Mouse (Mus musculus): Measurements from ENCODE around the gene Pibf1. TPM values are rescaled to one million over a fixed set of nuclear protein-coding genes. Genes with fewer than 3 reads are reported as not detected.

Gene Pibf1
- polyA plus RNA-seq, 1 experiment from 2014 or later, result 26.3 TPM

- Histone ChIP-seq H3K4me3 (replicated peaks) (no peak overlapping the region), H3K4me1 (replicated peaks) (no peaks in the 10 kb centered on the region), H3K36me3 (peaks cover 85% of the 10 kb centered on the region), H3K9me3 (no peaks in the 10 kb centered on the region), H3K4me2 (no peak overlapping the region), H3K27me3 (no peaks in the 10 kb centered on the region), H3K27ac (no peak overlapping the region), H3K9ac (replicated peaks) (no peak overlapping the region)
- 92% methylated on average over 6 of the region's 6 CpGs for WGBS
- ATAC-seq (ENCODE audit: insufficient number of reproducible peaks, insufficient read depth, low FRiP score, low TSS enrichment, low read depth), result no peak
Observed at GRCm38 (mm10) chr14:99108762-99109161, 9.5 kb downstream of the Pibf1 start.

GRCm38 (mm10) chr14:99117576-99117975, 18.4 kb downstream of the Pibf1 start:
- 80% methylated on average over 4 of the region's 4 CpGs for WGBS
- H3K36me3 ChIP-seq, result peaks cover 47% of the 10 kb centered on the region
- H3K27me3 ChIP-seq, result no peaks in the 10 kb centered on the region
- H3K4me2 ChIP-seq, result no peak overlapping the region
- ATAC-seq (ENCODE audit: insufficient number of reproducible peaks, insufficient read depth, low FRiP score, low TSS enrichment, low read depth), result no peak
- H3K4me3 ChIP-seq (replicated peaks), result no peak overlapping the region
- H3K27ac ChIP-seq, result no peak overlapping the region
- H3K9me3 ChIP-seq, result no peaks in the 10 kb centered on the region
- no peaks in the 10 kb centered on the region for H3K4me1 ChIP-seq (replicated peaks)
- H3K9ac ChIP-seq (replicated peaks), result no peak overlapping the region

DNA sequence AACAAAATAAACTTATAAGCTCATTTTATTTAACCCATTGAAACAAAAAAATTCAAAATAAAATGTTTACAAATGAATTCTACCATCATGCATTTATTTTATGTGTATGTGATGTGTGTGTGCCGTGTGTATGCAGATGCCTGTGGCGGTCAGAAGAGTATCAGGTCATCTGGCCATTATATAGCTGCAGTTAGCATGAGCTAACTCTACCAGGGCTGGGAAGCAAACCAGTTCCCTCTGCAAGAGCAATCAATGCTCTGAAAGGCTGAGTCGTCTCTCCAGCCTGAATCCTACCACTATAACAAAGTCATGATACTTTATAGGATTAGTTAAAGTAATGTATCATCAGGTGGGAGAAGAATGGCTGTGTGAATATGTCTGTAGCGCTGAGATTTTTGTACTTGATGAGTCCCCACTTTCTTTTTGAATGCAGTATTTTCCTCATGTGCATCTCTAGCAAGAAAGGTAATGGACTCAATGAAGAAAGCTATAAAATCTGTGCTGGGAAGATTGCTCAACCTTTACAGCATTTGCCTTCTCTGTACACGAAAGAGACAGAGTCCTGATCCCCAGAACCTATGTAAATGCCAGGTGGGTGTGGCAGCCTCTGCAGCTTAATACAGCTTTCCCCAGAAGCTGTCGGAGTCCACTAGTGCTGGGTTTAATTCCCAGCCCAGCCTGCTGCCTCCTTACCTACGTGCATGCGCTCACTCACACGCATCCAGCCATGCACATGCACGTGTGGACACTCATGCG, 22.5 kb downstream of the Pibf1 start:
- WGBS, result 89% methylated on average over 11 of the region's 11 CpGs
- Histone ChIP-seq H3K9ac (replicated peaks) (no peak overlapping the region), H3K4me1 (replicated peaks) (no peaks in the 10 kb centered on the region), H3K36me3 (peaks cover 19% of the 10 kb centered on the region), H3K27me3 (no peaks in the 10 kb centered on the region), H3K4me2 (no peak overlapping the region), H3K27ac (no peak overlapping the region), H3K4me3 (replicated peaks) (no peak overlapping the region), H3K9me3 (no peaks in the 10 kb centered on the region)
- ATAC-seq (ENCODE audit: insufficient number of reproducible peaks, insufficient read depth, low FRiP score, low TSS enrichment, low read depth), result no peak

DNA sequence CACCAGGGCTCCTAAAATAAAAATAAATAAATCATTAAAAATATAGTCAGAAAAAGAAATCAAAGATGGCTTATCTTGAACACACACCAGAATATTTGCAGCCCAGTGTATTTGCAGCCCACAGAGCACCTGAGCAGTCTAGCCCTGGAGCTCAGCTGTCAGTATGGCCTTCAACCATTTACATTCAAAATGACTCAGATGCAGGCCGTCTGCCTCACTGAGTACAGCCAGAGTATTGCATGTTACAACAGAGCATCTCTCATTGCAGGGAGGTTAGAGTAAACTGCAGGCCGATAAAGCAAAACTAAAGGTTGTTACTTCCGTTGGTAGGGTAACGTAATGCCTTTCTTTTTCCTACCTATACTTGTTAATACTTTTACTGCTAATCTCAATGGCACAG, 24.9 kb downstream of the Pibf1 start:
- peaks cover 14% of the 10 kb centered on the region; the same call in 1 of the 2 replicates for H3K36me3 ChIP-seq

GRCm38 (mm10) chr14:99126713-99127112, 27.5 kb downstream of the Pibf1 start:
- Histone ChIP-seq H3K4me3 (replicated peaks) (no peak overlapping the region), H3K4me2 (no peak overlapping the region), H3K27ac (no peak overlapping the region), H3K9ac (replicated peaks) (no peak overlapping the region), H3K9me3 (no peaks in the 10 kb centered on the region), H3K36me3 (peaks cover 16% of the 10 kb centered on the region), H3K27me3 (no peaks in the 10 kb centered on the region), H3K4me1 (replicated peaks) (no peaks in the 10 kb centered on the region)
- WGBS, result 94% methylated on average over 4 of the region's 4 CpGs
- ATAC-seq (ENCODE audit: insufficient number of reproducible peaks, insufficient read depth, low FRiP score, low TSS enrichment, low read depth), result no peak

More for the DNA sequence above, 24.9 kb downstream of the Pibf1 start:
- WGBS, result 89% methylated on average over 4 of the region's 4 CpGs
- no peak overlapping the region for H3K4me3 ChIP-seq (replicated peaks)
- no peak for ATAC-seq (ENCODE audit: insufficient number of reproducible peaks, insufficient read depth, low FRiP score, low TSS enrichment, low read depth)
- H3K4me1 ChIP-seq (replicated peaks), result no peaks in the 10 kb centered on the region
- no peak overlapping the region for H3K9ac ChIP-seq (replicated peaks)
- H3K9me3 ChIP-seq, result no peaks in the 10 kb centered on the region
- H3K4me2 ChIP-seq, result no peak overlapping the region
- no peak overlapping the region for H3K27ac ChIP-seq
- H3K27me3 ChIP-seq, result no peaks in the 10 kb centered on the region

GRCm38 (mm10) chr14:99127509-99127908, 28.3 kb downstream of the Pibf1 start:
- WGBS, result 77% methylated on average over 1 of the region's 1 CpGs
- Histone ChIP-seq H3K27ac (no peak overlapping the region), H3K4me2 (no peak overlapping the region), H3K27me3 (no peaks in the 10 kb centered on the region), H3K9me3 (no peaks in the 10 kb centered on the region), H3K4me1 (replicated peaks) (no peaks in the 10 kb centered on the region), H3K4me3 (replicated peaks) (no peak overlapping the region), H3K9ac (replicated peaks) (no peak overlapping the region), H3K36me3 (peaks cover 10% of the 10 kb centered on the region)
- ATAC-seq (ENCODE audit: insufficient number of reproducible peaks, insufficient read depth, low FRiP score, low TSS enrichment, low read depth), result no peak

DNA sequence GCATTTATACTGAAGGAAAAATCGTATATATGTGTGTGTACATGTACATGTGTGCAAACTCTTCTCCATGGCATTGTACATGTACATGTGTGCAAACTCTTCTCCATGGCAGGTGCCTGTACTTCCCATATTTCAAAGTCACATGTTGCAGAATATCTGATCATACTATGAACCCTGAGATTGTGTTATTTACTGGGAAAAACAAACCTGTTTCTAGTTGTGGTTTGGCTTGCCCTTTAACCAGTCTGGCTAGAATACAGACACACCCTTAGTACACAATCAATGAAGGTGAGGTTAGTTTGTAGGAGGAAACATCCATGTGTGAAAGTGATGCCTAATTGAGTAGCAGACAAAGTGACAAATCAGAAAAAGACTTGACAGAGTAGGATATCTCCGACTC, 29.8 kb downstream of the Pibf1 start:
- Histone ChIP-seq H3K4me1 (replicated peaks) (no peaks in the 10 kb centered on the region), H3K9ac (replicated peaks) (no peak overlapping the region), H3K27ac (no peak overlapping the region), H3K9me3 (no peaks in the 10 kb centered on the region), H3K4me2 (no peak overlapping the region), H3K27me3 (no peaks in the 10 kb centered on the region), H3K4me3 (replicated peaks) (no peak overlapping the region), H3K36me3 (peaks cover 10% of the 10 kb centered on the region)
- ATAC-seq (ENCODE audit: insufficient number of reproducible peaks, insufficient read depth, low FRiP score, low TSS enrichment, low read depth), result no peak
- 88% methylated on average over 2 of the region's 2 CpGs for WGBS

DNA sequence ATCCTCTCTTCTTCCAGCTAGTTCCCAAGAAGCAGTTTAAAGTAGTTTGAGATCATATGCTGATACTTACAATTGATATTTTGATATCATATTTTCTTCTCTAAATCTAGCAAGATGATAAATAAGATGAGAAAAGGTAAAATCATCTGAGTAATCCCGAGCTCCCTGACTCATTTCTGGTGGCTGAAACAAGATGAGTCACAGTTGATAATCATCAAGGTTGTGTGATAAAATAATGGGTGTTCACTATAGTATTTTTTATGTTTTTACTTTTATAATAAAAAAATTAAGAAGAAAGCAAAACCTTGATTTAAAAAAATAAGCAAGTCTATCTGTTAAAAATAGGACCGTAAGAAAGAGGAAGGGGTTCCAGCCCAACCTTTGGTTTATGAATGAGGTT, 34.8 kb downstream of the Pibf1 start:
- no peaks in the 10 kb centered on the region for H3K4me1 ChIP-seq (replicated peaks)
- H3K27me3 ChIP-seq, result no peaks in the 10 kb centered on the region
- H3K9me3 ChIP-seq, result no peaks in the 10 kb centered on the region
- H3K36me3 ChIP-seq, result peaks cover 29% of the 10 kb centered on the region
- WGBS, result 96% methylated on average over 2 of the region's 2 CpGs
- H3K4me3 ChIP-seq (replicated peaks), result no peak overlapping the region
- H3K4me2 ChIP-seq, result no peak overlapping the region
- no peak overlapping the region for H3K27ac ChIP-seq
- no peak for ATAC-seq (ENCODE audit: insufficient number of reproducible peaks, insufficient read depth, low FRiP score, low TSS enrichment, low read depth)
- no peak overlapping the region for H3K9ac ChIP-seq (replicated peaks)

DNA sequence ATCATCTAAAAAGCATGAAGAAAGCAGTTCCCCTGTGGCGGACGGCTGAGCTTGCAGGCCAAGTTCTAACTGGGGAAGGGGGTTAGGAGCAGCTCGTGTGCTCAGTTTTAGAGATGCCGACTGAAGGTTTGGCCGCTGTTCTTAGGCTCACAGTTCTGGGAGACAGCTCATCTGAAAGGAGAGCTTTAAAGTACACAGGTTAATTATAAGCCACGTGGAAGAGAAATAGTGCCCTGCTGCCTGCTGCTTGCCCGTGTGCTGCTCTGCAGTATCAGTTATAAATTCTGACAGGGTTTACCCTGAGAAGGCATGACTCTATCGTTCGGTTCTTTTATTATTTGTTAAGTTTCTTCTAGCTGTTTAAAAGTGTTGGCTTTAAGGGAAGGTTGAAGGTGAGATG, 36.5 kb downstream of the Pibf1 start:
- WGBS, result 88% methylated on average over 9 of the region's 9 CpGs
- Histone ChIP-seq H3K27ac (no peak overlapping the region), H3K9me3 (no peaks in the 10 kb centered on the region), H3K36me3 (peaks cover 32% of the 10 kb centered on the region), H3K4me2 (no peak overlapping the region), H3K4me1 (replicated peaks) (no peaks in the 10 kb centered on the region), H3K4me3 (replicated peaks) (no peak overlapping the region), H3K9ac (replicated peaks) (no peak overlapping the region), H3K27me3 (no peaks in the 10 kb centered on the region)
- ATAC-seq (ENCODE audit: insufficient number of reproducible peaks, insufficient read depth, low FRiP score, low TSS enrichment, low read depth), result no peak

- WGBS, result 86% methylated on average over 16 of the region's 16 CpGs
Observed at GRCm38 (mm10) chr14:99136297-99136696, 37.1 kb downstream of the Pibf1 start.

DNA sequence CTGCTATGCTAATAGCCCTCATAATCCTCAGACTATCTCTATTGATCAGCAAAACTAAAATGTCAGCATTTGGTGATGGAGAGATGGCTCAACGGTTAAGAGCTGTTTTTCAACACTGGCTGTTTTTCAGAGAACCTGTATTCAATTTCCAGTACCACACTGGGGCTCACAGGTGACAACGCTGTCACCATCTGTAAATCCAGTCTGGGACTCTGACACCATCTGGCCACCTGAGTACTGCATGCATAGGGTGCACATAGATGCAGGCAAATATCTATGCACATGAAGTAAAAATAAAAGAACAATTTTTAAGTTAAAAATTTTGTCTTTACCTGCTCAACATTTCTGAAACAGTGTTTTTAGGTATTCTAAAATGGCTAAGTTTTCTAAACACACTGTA, 40.8 kb downstream of the Pibf1 start:
- no peaks in the 10 kb centered on the region for H3K4me1 ChIP-seq (replicated peaks)
- H3K36me3 ChIP-seq, result peaks cover 29% of the 10 kb centered on the region
- H3K9ac ChIP-seq (replicated peaks), result no peak overlapping the region
- WGBS, result 94% methylated on average over 2 of the region's 2 CpGs
- H3K4me3 ChIP-seq (replicated peaks), result no peak overlapping the region
- no peak for ATAC-seq (ENCODE audit: insufficient number of reproducible peaks, insufficient read depth, low FRiP score, low TSS enrichment, low read depth)
- H3K27ac ChIP-seq, result no peak overlapping the region
- no peak overlapping the region for H3K4me2 ChIP-seq
- H3K9me3 ChIP-seq, result no peaks in the 10 kb centered on the region
- H3K27me3 ChIP-seq, result no peaks in the 10 kb centered on the region

More at GRCm38 (mm10) chr14:99136297-99136696, 37.1 kb downstream of the Pibf1 start:
- Histone ChIP-seq H3K4me2 (no peak overlapping the region), H3K27ac (no peak overlapping the region), H3K27me3 (no peaks in the 10 kb centered on the region), H3K9me3 (no peaks in the 10 kb centered on the region), H3K9ac (replicated peaks) (no peak overlapping the region), H3K4me3 (replicated peaks) (no peak overlapping the region), H3K36me3 (peaks cover 28% of the 10 kb centered on the region), H3K4me1 (replicated peaks) (no peaks in the 10 kb centered on the region)
- ATAC-seq (ENCODE audit: insufficient number of reproducible peaks, insufficient read depth, low FRiP score, low TSS enrichment, low read depth), result no peak

Measured in limb, embryonic 12.5 days (tissue).